Mouse (Mus musculus): ENCODE results near the gene Nek7. TPM values are rescaled to one million over a fixed set of nuclear protein-coding genes. Genes with fewer than 3 reads are reported as not detected.

The Nek7 gene
- polyA plus RNA-seq, 1 experiment from 2014 or later, result 36.1 TPM

DNA sequence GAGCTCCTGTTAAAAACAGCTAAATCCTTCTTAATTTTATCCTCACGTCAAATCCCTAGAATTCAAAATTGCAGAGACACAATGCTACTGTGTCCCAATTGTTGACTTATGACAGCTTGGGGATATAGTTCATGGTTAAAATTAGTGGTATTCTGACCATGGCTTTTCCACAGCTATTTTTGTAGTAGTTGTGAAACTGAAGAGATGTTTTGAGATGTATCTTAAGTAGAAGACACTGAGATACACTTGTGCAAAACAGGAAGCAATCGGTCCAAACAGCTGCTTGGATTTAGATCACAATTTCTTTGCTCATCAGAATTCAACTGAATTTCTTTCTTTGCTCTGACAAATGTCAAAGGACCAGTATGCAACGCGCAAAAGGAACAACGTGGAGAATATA is 2.9 kb upstream of the Nek7 start:
- Histone ChIP-seq H3K36me3 (no peaks in the 10 kb centered on the region), H3K9ac (no peak overlapping the region), H3K9me3 (no peaks in the 10 kb centered on the region), H3K4me1 (0 out of 2 replicates have a peak, but pooled peaks cover 6% of the 10 kb centered on the region), H3K4me3 (replicated peaks) (no peak overlapping the region), H3K4me2 (no peak overlapping the region), H3K27ac (no peak overlapping the region), H3K27me3 (replicated peaks) (no peaks in the 10 kb centered on the region)
- ATAC-seq (ENCODE audit: insufficient read depth, low FRiP score, low read depth), result no peak
- 78% methylated on average over 5 of the region's 5 CpGs for WGBS

DNA sequence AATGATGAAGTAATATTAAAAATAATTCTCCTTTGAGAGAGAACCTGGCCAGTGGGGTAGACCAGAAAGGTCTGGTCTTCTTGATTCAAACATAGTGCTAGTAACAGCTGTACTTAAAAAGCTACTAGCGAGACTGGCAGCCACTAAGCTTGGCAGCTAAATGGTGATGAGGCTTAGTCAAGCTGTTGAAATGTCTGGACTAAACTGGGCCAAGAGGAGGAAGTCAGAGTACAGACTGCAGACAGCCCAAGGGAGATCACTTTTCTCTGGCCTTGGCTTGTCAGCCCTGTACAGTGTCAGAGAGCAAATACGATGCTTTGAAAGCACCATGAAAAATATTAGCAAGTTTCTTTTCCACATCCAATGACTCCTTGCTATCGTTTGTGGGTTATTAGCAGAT is 2.5 kb upstream of the Nek7 start:
- no peak for ATAC-seq (ENCODE audit: insufficient read depth, low FRiP score, low read depth)
- H3K9ac ChIP-seq, result no peak overlapping the region
- no peaks in the 10 kb centered on the region for H3K9me3 ChIP-seq
- H3K4me1 ChIP-seq, result 0 out of 2 replicates have a peak, but pooled peaks cover 6% of the 10 kb centered on the region
- H3K27ac ChIP-seq, result no peak overlapping the region
- H3K4me2 ChIP-seq, result no peak overlapping the region
- H3K4me3 ChIP-seq (replicated peaks), result no peak overlapping the region
- no peaks in the 10 kb centered on the region for H3K27me3 ChIP-seq (replicated peaks)
- 65% methylated on average over 3 of the region's 3 CpGs for WGBS
- no peaks in the 10 kb centered on the region for H3K36me3 ChIP-seq

DNA sequence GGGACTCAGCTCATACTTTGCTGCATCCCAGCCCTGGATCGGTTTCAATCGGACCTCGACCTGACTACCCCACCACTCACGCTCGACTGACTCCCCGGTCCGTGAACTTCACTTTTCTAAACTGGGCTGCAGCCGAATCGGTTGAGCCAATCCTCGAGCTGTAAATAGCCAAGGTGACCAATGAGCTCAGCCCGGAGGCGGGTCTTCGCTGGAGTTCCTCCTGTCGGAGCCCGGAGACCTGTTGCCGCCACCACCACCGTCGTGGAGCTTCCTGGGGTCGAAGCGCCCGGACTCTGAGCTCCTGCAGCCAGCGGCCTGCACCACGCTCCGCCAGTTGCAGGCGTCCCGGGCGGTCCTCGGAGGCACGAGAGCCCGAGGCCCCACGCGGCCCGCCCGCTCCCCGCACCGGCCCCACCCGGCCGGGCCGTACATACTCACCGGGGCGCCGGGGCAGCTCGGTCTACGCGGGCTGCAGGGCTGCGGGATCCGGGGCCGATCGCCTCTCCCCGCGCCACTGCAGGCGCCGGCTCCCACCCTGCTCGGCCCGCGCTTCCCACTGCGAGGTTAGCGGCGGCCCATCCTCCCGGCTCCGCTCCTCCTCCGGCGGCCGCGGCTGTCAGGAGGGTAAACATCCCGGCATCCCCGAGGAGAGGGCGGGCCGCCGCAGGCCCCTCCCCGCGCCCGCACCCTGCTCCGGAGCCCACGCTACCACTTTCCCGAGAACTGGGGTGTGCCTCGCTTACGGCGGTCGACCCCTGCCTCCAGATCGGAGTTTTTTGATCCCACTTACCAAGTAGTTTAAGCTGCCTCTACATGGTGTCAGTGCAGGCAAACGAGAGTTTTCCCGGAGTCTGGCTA is 598 bp downstream of the Nek7 start:
- Histone ChIP-seq H3K9me3 (no peaks in the 10 kb centered on the region), H3K27ac (peak overlapping the region; percentile 98), H3K4me3 (replicated peaks) (peak overlapping the region; percentile 92), H3K4me2 (peak overlapping the region; percentile 89), H3K4me1 (0 out of 2 replicates have a peak, but pooled peaks cover 6% of the 10 kb centered on the region), H3K9ac (peak overlapping the region; percentile 78), H3K27me3 (replicated peaks) (no peaks in the 10 kb centered on the region), H3K36me3 (no peaks in the 10 kb centered on the region)
- WGBS, result under 1% methylated on average over 79 of the region's 83 CpGs
- peak; percentile 94 for ATAC-seq (ENCODE audit: insufficient read depth, low FRiP score, low read depth)

DNA sequence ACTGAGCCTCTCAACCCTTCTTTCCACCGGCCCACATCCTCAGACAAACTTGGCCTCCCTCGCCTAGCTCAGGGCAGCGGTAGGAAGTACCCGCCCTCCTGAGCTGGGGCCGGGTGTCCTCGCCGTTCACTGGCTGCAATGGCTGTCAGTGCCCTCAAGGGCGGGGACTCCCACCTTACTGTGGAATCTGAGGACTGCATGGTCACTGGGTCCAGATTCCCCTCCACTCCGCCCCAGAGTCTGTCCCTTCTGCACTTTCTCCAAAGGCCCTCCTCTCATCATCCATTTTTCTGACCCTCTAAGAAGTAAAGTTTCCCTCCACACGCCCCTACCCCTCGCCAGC is 2.0 kb downstream of the Nek7 start:
- Histone ChIP-seq H3K27me3 (replicated peaks) (no peaks in the 10 kb centered on the region), H3K9ac (peak overlapping the region; percentile 25), H3K4me3 (replicated peaks) (peak overlapping the region; percentile 92), H3K4me2 (peak overlapping the region; percentile 89), H3K36me3 (no peaks in the 10 kb centered on the region), H3K27ac (peak overlapping the region; percentile 98), H3K4me1 (0 out of 2 replicates have a peak, but pooled peaks cover 6% of the 10 kb centered on the region), H3K9me3 (no peaks in the 10 kb centered on the region)
- peak; percentile 88 for ATAC-seq (ENCODE audit: insufficient read depth, low FRiP score, low read depth)
- WGBS, result under 1% methylated on average over 11 of the region's 11 CpGs

DNA sequence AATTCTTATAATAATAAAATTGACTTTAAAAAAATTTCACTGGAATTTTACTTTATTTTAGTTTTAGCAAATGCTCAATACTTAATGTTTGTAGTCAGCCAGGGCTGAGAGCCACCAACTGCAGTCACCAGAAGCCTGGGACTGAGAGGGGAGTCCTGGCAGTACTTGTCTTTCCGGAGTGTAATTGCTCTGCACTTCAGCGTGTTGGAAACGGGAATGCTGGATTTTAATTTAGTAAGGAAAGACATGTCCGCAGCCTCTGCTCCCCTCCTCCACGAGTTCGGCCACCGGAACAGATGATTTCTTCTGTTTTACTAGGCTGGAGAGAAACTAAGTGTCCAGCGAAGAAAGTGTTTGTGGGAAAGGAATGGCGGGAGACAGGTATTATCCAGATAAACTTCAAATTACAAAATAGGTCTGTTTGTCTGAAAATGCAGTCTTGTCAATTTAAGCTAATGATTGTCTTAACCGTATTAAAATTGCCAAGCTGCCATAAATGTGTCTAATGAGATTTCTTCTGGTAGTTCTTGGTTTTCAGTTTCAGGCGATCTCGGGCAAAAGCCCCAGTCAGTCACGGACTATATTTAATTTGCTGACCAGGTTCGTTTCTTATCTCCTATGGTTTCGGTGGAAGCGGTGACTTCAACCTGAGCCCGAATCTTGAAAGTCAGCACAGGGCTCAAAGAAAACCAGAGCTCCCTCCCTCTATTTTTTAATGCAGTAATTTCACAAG is 2.5 kb downstream of the Nek7 start:
- Histone ChIP-seq H3K9ac (peak overlapping the region; percentile 25), H3K27ac (peak overlapping the region; percentile 98)

DNA sequence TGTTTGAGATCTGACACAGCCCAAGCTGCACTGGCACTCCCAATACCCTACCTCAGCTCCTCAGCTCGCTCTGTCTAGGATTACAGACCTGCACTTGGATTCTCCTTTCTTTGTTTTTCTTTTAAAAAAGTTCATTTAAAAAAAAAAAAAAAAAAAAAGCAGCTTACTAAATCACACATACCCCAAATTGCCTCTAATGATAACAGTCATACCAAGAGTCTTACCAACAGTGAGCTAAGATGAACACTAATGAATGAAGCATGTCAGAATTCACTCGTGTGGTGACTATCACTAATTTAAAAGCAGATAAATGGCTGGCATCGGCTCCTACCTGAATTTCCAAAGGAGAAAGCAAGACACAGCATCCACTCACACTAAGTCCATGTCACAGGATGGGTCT is 4.6 kb downstream of the Nek7 start:
- H3K9ac ChIP-seq, result no peak overlapping the region
- H3K9me3 ChIP-seq, result no peaks in the 10 kb centered on the region
- ATAC-seq (ENCODE audit: insufficient read depth, low FRiP score, low read depth), result no peak
- WGBS, result 74% methylated on average over 3 of the region's 3 CpGs
- H3K27me3 ChIP-seq (replicated peaks), result no peaks in the 10 kb centered on the region
- no peaks in the 10 kb centered on the region for H3K36me3 ChIP-seq
- no peak overlapping the region for H3K4me2 ChIP-seq
- H3K4me3 ChIP-seq (replicated peaks), result no peak overlapping the region
- H3K4me1 ChIP-seq, result 0 out of 2 replicates have a peak, but pooled peaks cover 3% of the 10 kb centered on the region
- H3K27ac ChIP-seq, result no peak overlapping the region

More for the DNA sequence above, 2.5 kb downstream of the Nek7 start:
- Histone ChIP-seq H3K4me2 (peak overlapping the region; percentile 89), H3K4me3 (replicated peaks) (peak overlapping the region; percentile 92), H3K36me3 (no peaks in the 10 kb centered on the region), H3K27me3 (replicated peaks) (no peaks in the 10 kb centered on the region), H3K9me3 (no peaks in the 10 kb centered on the region), H3K4me1 (0 out of 2 replicates have a peak, but pooled peaks cover 6% of the 10 kb centered on the region)
- 11% methylated on average over 17 of the region's 17 CpGs for WGBS
- no peak for ATAC-seq (ENCODE audit: insufficient read depth, low FRiP score, low read depth)

DNA sequence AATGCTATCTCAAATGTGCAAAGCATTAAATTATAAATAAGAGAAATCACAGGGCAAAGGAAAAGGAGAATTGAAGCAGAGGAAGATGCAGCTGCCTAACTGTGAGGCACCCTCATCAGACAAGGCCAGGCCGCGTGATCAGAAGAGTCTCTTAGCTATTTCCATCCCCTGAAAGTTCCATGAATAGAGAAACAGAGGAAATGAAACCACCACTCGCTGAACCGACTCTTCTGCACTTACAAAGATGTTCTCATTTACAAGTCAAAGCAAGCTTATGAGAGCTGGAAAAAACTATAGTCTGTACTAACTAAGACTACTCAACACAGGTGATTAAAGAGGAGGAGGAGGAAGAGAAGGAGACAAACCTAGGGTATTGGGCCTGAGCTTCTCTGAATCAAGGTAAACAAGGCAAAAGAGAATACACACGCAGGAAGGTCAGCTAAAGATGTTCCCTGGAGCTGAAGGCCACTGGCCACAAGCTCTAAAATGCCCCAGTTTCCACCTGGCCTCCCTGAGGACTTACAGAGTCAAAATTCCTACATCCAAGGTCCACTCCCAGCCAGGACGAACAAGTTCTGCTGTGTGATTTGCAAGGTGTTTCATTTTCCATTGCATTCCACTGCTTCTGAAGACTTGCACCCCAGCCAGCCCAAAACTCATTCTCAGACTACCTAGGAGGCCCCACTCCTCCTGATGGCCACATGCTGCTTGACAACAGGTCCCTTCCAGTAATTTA is 5.2 kb downstream of the Nek7 start:
- no peak overlapping the region for H3K27ac ChIP-seq
- WGBS, result 74% methylated on average over 6 of the region's 6 CpGs

DNA sequence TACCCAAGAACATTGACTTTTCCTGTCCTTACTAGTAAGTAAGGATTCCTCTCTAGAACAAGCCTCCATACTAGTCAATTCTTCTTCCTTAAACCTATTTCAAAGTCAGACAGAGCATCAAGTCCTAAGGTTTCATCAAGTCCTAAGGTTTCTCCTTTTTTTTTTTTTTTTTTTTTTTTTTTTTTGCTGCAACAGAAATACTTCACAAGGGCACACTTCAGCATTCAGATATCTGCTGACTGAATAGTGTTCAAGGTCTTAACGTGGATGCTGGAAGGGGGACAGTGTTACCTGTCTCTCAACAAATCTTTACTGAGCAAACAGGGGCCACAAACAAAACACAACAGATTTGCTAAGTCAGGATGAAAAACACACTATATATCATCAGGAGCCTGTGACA is 7.8 kb downstream of the Nek7 start:
- H3K36me3 ChIP-seq, result no peaks in the 10 kb centered on the region
- no peak overlapping the region for H3K9ac ChIP-seq
- no peak overlapping the region for H3K4me2 ChIP-seq
- no peaks in the 10 kb centered on the region for H3K4me1 ChIP-seq
- H3K27me3 ChIP-seq (replicated peaks), result no peaks in the 10 kb centered on the region
- H3K27ac ChIP-seq, result no peak overlapping the region
- 71% methylated on average over 1 of the region's 1 CpGs for WGBS
- no peak for ATAC-seq (ENCODE audit: insufficient read depth, low FRiP score, low read depth)
- no peaks in the 10 kb centered on the region for H3K9me3 ChIP-seq
- H3K4me3 ChIP-seq (replicated peaks), result no peak overlapping the region

More for the DNA sequence above, 5.2 kb downstream of the Nek7 start:
- ATAC-seq (ENCODE audit: insufficient read depth, low FRiP score, low read depth), result no peak
- Histone ChIP-seq H3K9ac (no peak overlapping the region), H3K27me3 (replicated peaks) (no peaks in the 10 kb centered on the region), H3K4me3 (replicated peaks) (no peak overlapping the region), H3K9me3 (no peaks in the 10 kb centered on the region), H3K4me2 (no peak overlapping the region), H3K36me3 (no peaks in the 10 kb centered on the region), H3K4me1 (no peaks in the 10 kb centered on the region)

DNA sequence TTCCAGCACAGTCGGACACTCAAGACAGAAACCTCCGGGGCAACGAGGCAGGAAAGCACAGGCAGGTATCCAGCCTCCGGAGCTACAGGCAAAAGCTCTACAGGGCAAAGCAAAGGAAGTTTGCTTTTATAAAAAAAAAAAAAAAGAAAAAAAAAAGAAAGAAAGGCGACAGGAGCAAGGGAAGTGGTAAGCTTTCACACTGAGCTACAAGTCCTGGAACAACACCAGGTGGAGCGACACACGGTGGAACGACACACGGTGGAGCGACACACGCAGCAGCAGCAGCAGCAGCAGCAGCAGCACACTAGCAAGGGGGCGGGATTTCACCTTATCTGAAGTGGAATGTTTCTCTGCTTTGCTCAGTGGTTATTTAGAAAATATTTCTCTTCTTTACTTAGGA is 10.8 kb downstream of the Nek7 start:
- Histone ChIP-seq H3K9ac (no peak overlapping the region), H3K4me3 (replicated peaks) (no peak overlapping the region), H3K4me1 (no peaks in the 10 kb centered on the region), H3K27me3 (replicated peaks) (no peaks in the 10 kb centered on the region), H3K9me3 (no peaks in the 10 kb centered on the region), H3K36me3 (no peaks in the 10 kb centered on the region), H3K4me2 (no peak overlapping the region), H3K27ac (no peak overlapping the region)
- WGBS, result 74% methylated on average over 12 of the region's 12 CpGs
- ATAC-seq (ENCODE audit: insufficient read depth, low FRiP score, low read depth), result no peak

DNA sequence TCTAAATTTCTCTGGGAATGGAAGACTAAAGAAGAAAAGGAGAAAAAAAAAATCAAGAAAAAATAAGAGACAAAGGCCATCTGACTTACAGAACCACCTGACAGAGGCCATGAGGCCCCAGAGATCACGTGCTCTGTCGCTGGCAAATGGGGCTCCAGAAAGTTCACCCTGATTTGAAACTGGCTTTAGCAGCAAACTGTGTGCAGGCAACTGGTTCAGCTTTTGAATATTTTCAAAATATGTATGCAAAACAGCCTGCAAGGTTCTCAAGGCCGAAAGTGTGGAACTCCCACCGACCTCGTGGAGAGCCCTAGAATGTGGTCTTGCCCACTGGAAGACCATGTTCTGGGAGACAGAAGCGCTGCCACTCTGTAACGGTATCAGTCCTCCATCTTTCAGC is 11.6 kb downstream of the Nek7 start:
- H3K27ac ChIP-seq, result no peak overlapping the region
- H3K27me3 ChIP-seq (replicated peaks), result no peaks in the 10 kb centered on the region
- no peaks in the 10 kb centered on the region for H3K9me3 ChIP-seq
- H3K4me3 ChIP-seq (replicated peaks), result no peak overlapping the region
- no peaks in the 10 kb centered on the region for H3K4me1 ChIP-seq
- H3K4me2 ChIP-seq, result no peak overlapping the region
- no peaks in the 10 kb centered on the region for H3K36me3 ChIP-seq
- 92% methylated on average over 7 of the region's 7 CpGs for WGBS
- no peak for ATAC-seq (ENCODE audit: insufficient read depth, low FRiP score, low read depth)
- H3K9ac ChIP-seq, result no peak overlapping the region

DNA sequence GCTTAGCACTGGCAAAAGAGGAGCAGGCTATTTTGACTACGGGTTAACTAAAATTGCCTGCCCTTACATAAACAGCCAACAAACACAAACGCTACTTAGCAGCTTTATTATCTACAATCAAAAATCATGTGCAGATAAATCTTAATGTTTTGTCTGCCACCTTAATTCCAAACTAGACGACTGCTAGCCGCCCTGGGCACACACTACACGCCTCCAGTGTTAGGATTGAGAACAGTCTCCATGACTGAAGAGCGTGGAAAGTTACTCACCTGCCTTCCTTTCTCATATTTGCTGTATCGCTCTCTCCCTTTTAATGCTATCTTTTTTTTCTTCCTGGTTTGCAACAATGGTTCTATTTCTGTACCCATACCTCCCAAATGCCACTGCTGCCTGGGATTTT is 12.1 kb downstream of the Nek7 start:
- no peak overlapping the region for H3K4me2 ChIP-seq
- no peak for ATAC-seq (ENCODE audit: insufficient read depth, low FRiP score, low read depth)
- H3K27me3 ChIP-seq (replicated peaks), result no peaks in the 10 kb centered on the region
- H3K4me3 ChIP-seq (replicated peaks), result no peak overlapping the region
- H3K27ac ChIP-seq, result no peak overlapping the region
- 79% methylated on average over 7 of the region's 7 CpGs for WGBS
- H3K4me1 ChIP-seq, result no peaks in the 10 kb centered on the region
- no peaks in the 10 kb centered on the region for H3K9me3 ChIP-seq
- no peaks in the 10 kb centered on the region for H3K36me3 ChIP-seq
- no peak overlapping the region for H3K9ac ChIP-seq

DNA sequence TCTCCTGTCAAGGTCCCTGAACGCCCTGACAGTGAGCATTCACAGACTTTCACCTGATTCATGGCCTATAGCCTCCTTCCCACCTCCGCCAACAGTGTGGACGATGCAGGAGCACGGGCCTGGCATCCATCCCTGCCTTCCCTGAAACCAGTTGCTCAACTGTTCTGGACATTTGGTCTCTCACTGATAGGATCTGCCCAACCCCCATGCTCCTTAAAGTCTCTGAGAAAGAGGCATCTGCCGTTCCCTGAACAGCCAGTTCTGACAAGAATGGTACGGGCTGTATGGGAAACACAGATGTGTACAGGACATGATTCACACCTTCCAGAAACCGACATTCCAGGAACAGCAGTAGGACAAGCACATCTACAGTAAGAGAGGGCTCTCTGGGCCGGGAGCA is 13.2 kb downstream of the Nek7 start:
- H3K9ac ChIP-seq, result no peak overlapping the region
- no peak overlapping the region for H3K4me2 ChIP-seq
- no peak overlapping the region for H3K27ac ChIP-seq
- H3K4me3 ChIP-seq (replicated peaks), result no peak overlapping the region
- H3K4me1 ChIP-seq, result no peaks in the 10 kb centered on the region
- H3K9me3 ChIP-seq, result no peaks in the 10 kb centered on the region
- no peaks in the 10 kb centered on the region for H3K36me3 ChIP-seq
- ATAC-seq (ENCODE audit: insufficient read depth, low FRiP score, low read depth), result no peak
- no peaks in the 10 kb centered on the region for H3K27me3 ChIP-seq (replicated peaks)
- 78% methylated on average over 8 of the region's 8 CpGs for WGBS
